Mouse (Mus musculus) cortical plate, adult 2 months (tissue): ENCODE measurements around the gene Gm29797.

Experiments used
- CTCF ChIP-seq: fragments of 200-500 bp; IDR thresholded peaks from 2 replicates; pipeline ENCODE4 v1.5.1; 2011; ENCODE audit warnings: mild to moderate bottlenecking, control low read depth, low read length; ENCODE audit not compliant: insufficient read depth; ENCODE audit errors: extremely low read depth
- POLR2A ChIP-seq: fragments of 200-500 bp; IDR thresholded peaks from 2 replicates; pipeline ENCODE4 v1.6.1; 2011; ENCODE audit warnings: mild to moderate bottlenecking, low read length, control low read depth; ENCODE audit not compliant: insufficient read depth; ENCODE audit errors: extremely low read depth

DNA sequence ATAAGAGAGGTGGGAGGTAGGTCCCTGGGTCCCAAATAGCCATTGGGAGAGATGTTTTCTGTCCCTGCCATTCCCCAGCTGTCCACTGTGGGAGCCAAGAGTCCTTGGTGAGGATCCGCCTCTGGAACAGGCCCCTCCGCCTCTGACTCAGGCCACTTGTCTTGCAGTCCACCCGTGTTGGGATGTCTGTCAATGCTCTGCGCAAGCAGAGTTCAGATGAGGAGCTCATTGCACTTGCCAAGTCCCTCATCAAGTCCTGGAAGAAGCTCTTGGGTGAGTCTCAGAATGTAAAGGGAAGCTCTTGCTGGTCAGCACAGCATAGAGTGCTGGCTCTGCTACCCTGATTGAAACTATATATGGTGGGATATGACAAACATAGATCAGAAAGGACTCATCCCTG is 26.5 kb downstream of the Gm29797 start:
- TF ChIP-seq CTCF (no peak), POLR2A (no peak)
